Mouse (Mus musculus): ENCODE measurements around the gene Mettl21a. TPM values are rescaled to one million over a fixed set of nuclear protein-coding genes. Genes with fewer than 3 reads are reported as not detected.

Mettl21a gene
- total RNA-seq (2014; fragmentation: Nextera tagmentation), result 11.1 and 12.1 TPM in 2 replicates
- total RNA-seq (2017), result 36.8 and 37.3 TPM in 2 replicates
- 22.8 and 24.6 TPM in 2 replicates for polyA plus RNA-seq (2012)

DNA sequence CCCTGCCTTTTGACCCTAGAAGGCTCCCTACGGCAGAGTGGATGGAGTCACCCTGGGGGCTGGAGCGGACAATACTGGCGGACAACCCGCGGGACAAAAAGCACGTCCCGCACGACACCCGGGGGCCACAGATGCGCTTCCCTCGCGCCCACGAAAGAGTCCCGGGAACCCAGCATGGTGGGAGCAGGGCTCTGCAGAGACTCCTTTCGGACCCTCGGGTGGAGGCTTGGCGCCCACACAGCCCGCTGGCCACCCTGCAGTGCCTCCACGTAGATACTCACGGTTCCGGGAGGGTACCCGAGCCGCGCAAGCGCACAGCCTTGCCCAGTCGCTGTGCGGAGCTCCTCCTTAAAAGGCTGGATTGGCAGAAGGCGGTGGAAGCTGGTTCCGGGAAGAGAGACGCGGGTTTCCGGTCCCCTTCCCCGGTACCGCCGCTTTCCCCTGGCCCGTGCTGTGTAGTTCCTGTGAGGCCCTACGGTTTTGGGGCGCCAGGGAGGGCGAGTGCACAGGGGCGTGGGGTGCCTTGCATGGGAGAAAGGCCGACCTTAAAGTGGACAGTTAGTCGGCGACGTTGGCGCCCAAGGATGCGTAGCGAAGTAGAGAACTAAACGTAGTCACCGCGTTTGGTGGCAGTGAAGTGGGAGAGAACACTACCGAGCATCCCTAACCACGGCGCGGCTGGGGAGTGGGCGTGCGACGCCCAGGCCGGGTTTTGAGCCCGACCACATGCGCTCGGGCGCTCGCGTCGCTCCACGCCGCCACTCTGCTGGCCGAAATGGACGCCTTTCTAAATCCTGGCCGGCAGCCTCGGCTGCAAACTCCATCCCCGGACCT, at the start of gene Mettl21a:
Gene Mettl21a (minus strand): TSS at position 362 of the 834 bp plus-strand sequence.
- peak; percentile 96 for DNase-seq (ENCODE audit: low spot score)
- peak; percentile 90 for ATAC-seq (ENCODE audit: extremely low read depth, insufficient number of reproducible peaks, low FRiP score, poor library complexity, severe bottlenecking)

DNA sequence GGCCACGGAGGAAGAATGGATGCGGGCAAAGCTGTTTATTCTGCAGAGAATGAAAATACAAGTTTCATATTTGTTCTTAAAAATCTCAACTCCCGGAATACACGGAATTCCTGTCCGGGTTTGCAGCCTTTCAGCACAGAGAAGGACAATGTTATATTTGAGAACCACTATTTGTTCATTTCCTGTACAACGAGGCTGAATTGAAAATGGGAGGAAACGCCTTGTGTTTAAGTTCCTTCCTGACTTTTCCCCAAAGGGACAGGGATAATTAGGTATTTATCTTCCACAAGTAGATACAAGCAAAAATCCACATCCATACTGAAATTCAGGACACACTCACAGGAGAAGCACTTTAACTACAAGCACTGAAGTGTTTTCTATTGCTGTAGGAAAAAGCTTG, 41.8 kb upstream of the Mettl21a start:
- Histone ChIP-seq H3K4me3 (ENCODE audit: low read depth, low read length) (no peak overlapping the region), H3K27me3 (ENCODE audit: insufficient read depth, low read length) (peaks cover 4% of the 10 kb centered on the region), H3K36me3 (replicated peaks) (no peaks in the 10 kb centered on the region), H3K9me3 (replicated peaks) (no peaks in the 10 kb centered on the region), H3K4me1 (ENCODE audit: insufficient read depth, low read depth, low read length) (peaks cover 13% of the 10 kb centered on the region; the same call in 1 of the 2 replicates)
- no peak for TF ChIP-seq CTCF (IDR thresholded peaks at IDR 0.05; ENCODE audit: low read depth, low read length)
- ATAC-seq (ENCODE audit: extremely low read depth, insufficient number of reproducible peaks, low FRiP score, poor library complexity, severe bottlenecking), result no peak
- no peak for DNase-seq (ENCODE audit: low spot score)

More for the DNA sequence above, at the start of gene Mettl21a:
- peaks cover 66% of the 10 kb centered on the region for H3K36me3 ChIP-seq (replicated peaks)
- peak within 1 kb of the TSS; percentile 81 for H3K4me3 ChIP-seq (ENCODE audit: low read depth, low read length)
- no peaks in the 10 kb centered on the region for H3K27me3 ChIP-seq (ENCODE audit: insufficient read depth, low read length)
- H3K9me3 ChIP-seq (replicated peaks), result no peaks in the 10 kb centered on the region
- TF ChIP-seq CTCF (IDR thresholded peaks at IDR 0.05; ENCODE audit: low read depth, low read length) (no peak), TAL1 (conservative IDR thresholded peaks at IDR 0.05; ENCODE audit: low read depth, low read length) (no peak), GATA1 (IDR thresholded peaks at IDR 0.05; ENCODE audit: borderline replicate concordance, low read length) (no peak), POLR2AphosphoS5 (IDR thresholded peaks at IDR 0.05; ENCODE audit: insufficient replicate concordance, low read depth, low read length) (no peak; the same call in 1 of the 2 replicates), GATA2 (IDR thresholded peaks at IDR 0.05; ENCODE audit: borderline replicate concordance, low read depth, low read length) (no peak)
- peaks cover 45% of the 10 kb centered on the region for H3K4me1 ChIP-seq (ENCODE audit: insufficient read depth, low read depth, low read length)

DNA sequence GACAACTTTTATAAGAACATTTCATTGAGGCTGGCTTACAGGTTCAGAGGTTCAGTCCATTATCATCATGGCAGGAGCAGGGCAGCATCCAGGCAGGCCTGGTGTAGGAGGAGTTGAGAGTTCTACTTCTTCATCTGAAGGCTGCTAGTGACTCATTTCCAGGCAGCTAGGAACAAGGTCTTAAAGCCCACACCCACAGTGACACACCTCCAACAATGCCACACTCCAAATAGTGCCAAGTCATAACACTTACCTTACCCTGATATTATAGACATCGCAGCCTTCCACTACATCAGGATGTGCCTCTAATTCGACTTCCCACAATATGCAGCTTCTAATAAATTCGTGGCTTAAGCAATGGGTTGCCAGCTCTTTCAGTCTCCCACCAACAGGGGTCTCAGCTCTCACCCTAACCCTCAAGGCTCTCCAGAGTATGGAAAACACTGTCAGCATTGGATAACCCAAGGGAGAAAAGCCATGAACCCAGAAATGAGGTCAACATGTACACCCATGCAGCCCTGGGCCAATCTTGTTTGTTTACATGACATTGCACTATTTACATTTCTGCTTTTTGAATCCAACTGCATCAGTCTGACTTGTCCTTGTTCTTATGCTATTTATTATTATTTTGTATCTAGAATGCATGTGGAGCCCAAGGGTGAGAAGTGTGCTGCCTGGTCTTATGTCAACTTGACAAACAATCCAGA, 39.5 kb upstream of the Mettl21a start:
- TF ChIP-seq TAL1 (conservative IDR thresholded peaks at IDR 0.05; ENCODE audit: low read depth, low read length), result no peak
- TF ChIP-seq CTCF (IDR thresholded peaks at IDR 0.05; ENCODE audit: low read depth, low read length), result no peak
- TF ChIP-seq GATA2 (IDR thresholded peaks at IDR 0.05; ENCODE audit: borderline replicate concordance, low read depth, low read length), result no peak
- TF ChIP-seq POLR2AphosphoS5 (IDR thresholded peaks at IDR 0.05; ENCODE audit: insufficient replicate concordance, low read depth, low read length), result no peak
- no peak for TF ChIP-seq GATA1 (IDR thresholded peaks at IDR 0.05; ENCODE audit: borderline replicate concordance, low read length)
- Histone ChIP-seq H3K27me3 (ENCODE audit: insufficient read depth, low read length) (peaks cover 13% of the 10 kb centered on the region), H3K36me3 (replicated peaks) (no peaks in the 10 kb centered on the region), H3K4me3 (ENCODE audit: low read depth, low read length) (no peak overlapping the region), H3K9me3 (replicated peaks) (no peaks in the 10 kb centered on the region), H3K4me1 (ENCODE audit: insufficient read depth, low read depth, low read length) (peaks cover 13% of the 10 kb centered on the region; the same call in 1 of the 2 replicates)
- ATAC-seq (ENCODE audit: extremely low read depth, insufficient number of reproducible peaks, low FRiP score, poor library complexity, severe bottlenecking), result no peak
- no peak for DNase-seq (ENCODE audit: low spot score)

DNA sequence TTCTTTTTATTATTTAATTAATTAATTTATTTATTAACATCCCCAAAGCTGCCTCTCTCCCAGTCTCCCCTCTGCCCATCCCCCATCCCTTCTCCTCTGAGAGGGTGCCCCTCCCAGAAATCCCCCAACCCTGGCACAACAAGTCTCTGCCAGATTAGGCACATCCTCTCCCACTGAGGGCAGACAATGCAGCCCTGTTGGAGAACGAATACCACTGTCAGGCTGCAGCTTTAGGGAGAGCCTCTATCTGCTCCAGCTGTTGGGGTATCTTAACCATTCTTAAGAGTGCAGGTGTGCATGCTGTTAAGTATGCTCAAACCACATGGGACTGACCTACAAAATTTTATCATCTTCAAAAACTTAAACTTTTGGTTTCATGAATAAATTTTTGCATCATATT, 38.4 kb upstream of the Mettl21a start:
- DNase-seq (ENCODE audit: low spot score), result no peak
- no peak for ATAC-seq (ENCODE audit: extremely low read depth, insufficient number of reproducible peaks, low FRiP score, poor library complexity, severe bottlenecking)
- Histone ChIP-seq H3K9me3 (replicated peaks) (no peaks in the 10 kb centered on the region), H3K36me3 (replicated peaks) (no peaks in the 10 kb centered on the region), H3K4me3 (ENCODE audit: low read depth, low read length) (no peak overlapping the region), H3K4me1 (ENCODE audit: insufficient read depth, low read depth, low read length) (peaks cover 13% of the 10 kb centered on the region; the same call in 1 of the 2 replicates), H3K27me3 (ENCODE audit: insufficient read depth, low read length) (peaks cover 14% of the 10 kb centered on the region)
- TF ChIP-seq GATA2 (IDR thresholded peaks at IDR 0.05; ENCODE audit: borderline replicate concordance, low read depth, low read length), result no peak
- no peak for TF ChIP-seq TAL1 (conservative IDR thresholded peaks at IDR 0.05; ENCODE audit: low read depth, low read length)
- TF ChIP-seq CTCF (IDR thresholded peaks at IDR 0.05; ENCODE audit: low read depth, low read length), result no peak
- no peak for TF ChIP-seq POLR2AphosphoS5 (IDR thresholded peaks at IDR 0.05; ENCODE audit: insufficient replicate concordance, low read depth, low read length)
- no peak for TF ChIP-seq GATA1 (IDR thresholded peaks at IDR 0.05; ENCODE audit: borderline replicate concordance, low read length)

DNA sequence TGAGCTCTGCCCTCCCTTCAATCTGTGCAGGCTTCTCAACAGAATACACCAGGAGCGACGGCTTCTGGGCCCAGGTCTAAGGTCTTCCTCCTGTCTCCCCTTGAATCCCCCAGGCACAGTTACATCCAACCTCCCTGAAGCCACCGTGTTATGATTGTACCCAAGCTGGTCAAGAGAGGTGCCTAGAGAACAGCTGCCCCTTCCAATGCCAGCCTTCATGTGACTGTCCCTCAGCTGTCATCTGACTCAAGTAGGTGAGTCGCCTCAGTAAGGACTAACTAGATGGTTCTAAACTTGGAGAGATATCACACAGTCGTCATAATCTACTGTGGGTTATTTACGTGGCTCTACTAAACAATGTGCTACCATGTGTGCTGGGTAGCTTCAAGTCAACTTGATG, 36.7 kb upstream of the Mettl21a start:
- ATAC-seq (ENCODE audit: extremely low read depth, insufficient number of reproducible peaks, low FRiP score, poor library complexity, severe bottlenecking), result no peak
- no peak for DNase-seq (ENCODE audit: low spot score)
- Histone ChIP-seq H3K4me3 (ENCODE audit: low read depth, low read length) (no peak overlapping the region), H3K36me3 (replicated peaks) (no peaks in the 10 kb centered on the region), H3K4me1 (ENCODE audit: insufficient read depth, low read depth, low read length) (peaks cover 13% of the 10 kb centered on the region; the same call in 1 of the 2 replicates), H3K9me3 (replicated peaks) (no peaks in the 10 kb centered on the region), H3K27me3 (ENCODE audit: insufficient read depth, low read length) (peaks cover 26% of the 10 kb centered on the region)
- no peak for TF ChIP-seq CTCF (IDR thresholded peaks at IDR 0.05; ENCODE audit: low read depth, low read length)
- no peak for TF ChIP-seq TAL1 (conservative IDR thresholded peaks at IDR 0.05; ENCODE audit: low read depth, low read length)
- TF ChIP-seq GATA2 (IDR thresholded peaks at IDR 0.05; ENCODE audit: borderline replicate concordance, low read depth, low read length), result no peak

DNA sequence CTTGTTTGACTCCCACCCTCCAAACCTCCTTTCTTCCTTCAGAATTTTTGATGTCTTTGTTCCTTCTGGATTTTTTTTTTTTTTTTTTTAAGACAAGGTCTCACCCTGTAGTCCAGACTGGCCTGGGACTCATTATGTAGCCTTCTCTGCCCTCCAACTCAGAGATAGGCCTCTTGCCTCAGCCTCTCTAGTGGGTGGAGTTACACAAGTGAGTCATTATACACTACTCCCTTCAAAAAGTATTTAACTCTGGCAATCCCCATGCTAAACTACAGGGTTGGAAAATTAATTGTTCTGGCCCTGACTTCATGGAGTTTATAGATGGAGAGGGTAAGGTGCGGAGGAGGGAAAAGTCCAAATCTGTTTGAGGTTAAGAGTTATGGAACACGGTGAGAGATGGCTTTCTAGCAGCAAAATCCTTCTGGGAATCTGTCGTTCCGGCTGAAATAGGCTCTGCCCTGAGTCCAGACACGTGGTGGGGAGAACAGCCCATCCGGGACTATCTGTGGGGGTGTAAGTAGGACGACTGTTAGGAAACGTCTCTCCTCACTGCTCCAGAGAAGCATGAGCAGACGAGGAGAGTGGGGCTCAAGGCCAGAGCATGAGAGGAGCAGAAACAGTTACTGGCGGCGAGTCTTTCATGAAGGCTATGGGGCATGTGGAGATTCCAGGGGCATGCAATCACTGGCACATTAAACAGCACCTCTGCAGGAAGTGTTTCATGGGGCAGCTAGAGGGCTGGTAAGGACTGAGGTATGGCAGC, 32.5 kb upstream of the Mettl21a start:
- TF ChIP-seq CTCF (IDR thresholded peaks at IDR 0.05; ENCODE audit: low read depth, low read length) (no peak), GATA1 (IDR thresholded peaks at IDR 0.05; ENCODE audit: borderline replicate concordance, low read length) (no peak), POLR2AphosphoS5 (IDR thresholded peaks at IDR 0.05; ENCODE audit: insufficient replicate concordance, low read depth, low read length) (no peak), TAL1 (conservative IDR thresholded peaks at IDR 0.05; ENCODE audit: low read depth, low read length) (no peak), GATA2 (IDR thresholded peaks at IDR 0.05; ENCODE audit: borderline replicate concordance, low read depth, low read length) (no peak)
- H3K27me3 ChIP-seq (ENCODE audit: insufficient read depth, low read length), result peaks cover 31% of the 10 kb centered on the region
- ATAC-seq (ENCODE audit: extremely low read depth, insufficient number of reproducible peaks, low FRiP score, poor library complexity, severe bottlenecking) (no peak), DNase-seq (ENCODE audit: low spot score) (no peak)
- H3K9me3 ChIP-seq (replicated peaks), result no peaks in the 10 kb centered on the region
- H3K4me1 ChIP-seq (ENCODE audit: insufficient read depth, low read depth, low read length), result no peaks in the 10 kb centered on the region
- H3K36me3 ChIP-seq (replicated peaks), result no peaks in the 10 kb centered on the region
- no peak overlapping the region for H3K4me3 ChIP-seq (ENCODE audit: low read depth, low read length)

All from G1E (cell line).